Mouse (Mus musculus): ENCODE measurements around the gene Grin2d. TPM values are rescaled to one million over a fixed set of nuclear protein-coding genes. Genes with fewer than 3 reads are reported as not detected.
"Not testable (repeated sequence)": the region's sequence is repeated elsewhere in the genome, so short reads cannot be mapped to it uniquely, and the experiment has no call there.

Gene Grin2d
- polyA plus RNA-seq (2021), result 1.9 TPM

DNA sequence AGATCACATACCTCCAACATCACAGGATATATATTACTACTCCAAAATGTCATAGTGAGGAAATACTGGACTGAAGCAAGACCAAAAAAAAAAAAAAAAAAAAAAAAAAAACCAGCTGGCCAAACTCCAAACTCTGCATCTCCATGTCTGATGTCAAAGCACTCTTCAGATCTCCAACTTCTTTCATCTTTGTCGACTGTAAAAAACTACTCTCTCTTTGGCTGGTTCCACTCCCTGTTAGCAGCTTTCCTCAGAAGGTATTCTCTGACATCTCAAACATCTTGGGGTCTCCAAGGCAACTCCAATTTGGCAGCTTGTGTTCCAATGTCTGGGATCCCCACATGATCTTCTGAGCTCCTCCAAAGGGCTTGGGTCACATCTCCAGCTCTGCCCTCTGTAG lies at the start of gene Grin2d:
TSS of gene Grin2d (minus strand) at position 101 of the 400 bp plus-strand sequence.
- H3K27me3 ChIP-seq; DNase-seq (ENCODE audit: low read depth, low spot score); in situ Hi-C loops (cut with MboI; ENCODE audit: low pct_unique_long_range_greater_than_20kb); POLR2A ChIA-PET; ATAC-seq: not testable (repeated sequence)
- CTCF ChIA-PET, result interaction anchor here (1.3 kb wide), 1 partner anchor 51 kb away, joined by 7 read pairs; no protein-coding TSS in a partner anchor

DNA sequence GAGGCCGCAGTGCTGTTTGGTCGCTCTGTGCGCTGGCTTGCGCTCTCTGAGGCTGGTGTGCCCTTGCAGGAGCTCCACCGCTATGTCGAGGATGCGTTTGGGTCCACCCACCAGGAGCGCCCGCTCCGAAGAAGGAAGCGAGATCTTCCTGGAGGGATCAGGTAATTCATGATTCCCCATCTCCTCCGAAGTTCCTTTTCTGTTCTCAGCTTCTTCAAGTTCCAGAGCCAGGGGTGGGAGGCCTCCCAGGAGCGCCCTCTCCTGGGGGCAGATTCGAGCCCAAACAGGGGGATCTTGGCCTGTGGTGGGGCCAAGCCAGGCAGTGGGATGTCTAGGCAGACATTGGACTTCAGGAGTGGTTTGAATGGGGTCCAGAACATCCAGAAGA lies 46.2 kb upstream of the Grin2d start:
- ChIA-PET CTCF (interaction anchor here (1.2 kb wide), 1 partner anchor 11 kb away, joined by 3 read pairs; no protein-coding TSS in a partner anchor), POLR2A (no interaction called here)
- in situ Hi-C loops (cut with MboI; ENCODE audit: low pct_unique_long_range_greater_than_20kb), result no loop called here
- H3K27me3 ChIP-seq, result no peaks in the 10 kb centered on the region
- no peak for ATAC-seq
- TF ChIP-seq CTCF (IDR thresholded peaks at IDR 0.05), result no peak
- DNase-seq (ENCODE audit: low read depth, low spot score), result no peak

GRCm38 (mm10) chr7:45923762-45924428 lies 45.7 kb upstream of the Grin2d start, which contains the start of gene Ccdc114:
Gene Ccdc114, plus strand, starts transcription at chr7:45924072.
- ChIA-PET CTCF (no interaction called here), POLR2A (no interaction called here)
- no peak for ATAC-seq

DNA sequence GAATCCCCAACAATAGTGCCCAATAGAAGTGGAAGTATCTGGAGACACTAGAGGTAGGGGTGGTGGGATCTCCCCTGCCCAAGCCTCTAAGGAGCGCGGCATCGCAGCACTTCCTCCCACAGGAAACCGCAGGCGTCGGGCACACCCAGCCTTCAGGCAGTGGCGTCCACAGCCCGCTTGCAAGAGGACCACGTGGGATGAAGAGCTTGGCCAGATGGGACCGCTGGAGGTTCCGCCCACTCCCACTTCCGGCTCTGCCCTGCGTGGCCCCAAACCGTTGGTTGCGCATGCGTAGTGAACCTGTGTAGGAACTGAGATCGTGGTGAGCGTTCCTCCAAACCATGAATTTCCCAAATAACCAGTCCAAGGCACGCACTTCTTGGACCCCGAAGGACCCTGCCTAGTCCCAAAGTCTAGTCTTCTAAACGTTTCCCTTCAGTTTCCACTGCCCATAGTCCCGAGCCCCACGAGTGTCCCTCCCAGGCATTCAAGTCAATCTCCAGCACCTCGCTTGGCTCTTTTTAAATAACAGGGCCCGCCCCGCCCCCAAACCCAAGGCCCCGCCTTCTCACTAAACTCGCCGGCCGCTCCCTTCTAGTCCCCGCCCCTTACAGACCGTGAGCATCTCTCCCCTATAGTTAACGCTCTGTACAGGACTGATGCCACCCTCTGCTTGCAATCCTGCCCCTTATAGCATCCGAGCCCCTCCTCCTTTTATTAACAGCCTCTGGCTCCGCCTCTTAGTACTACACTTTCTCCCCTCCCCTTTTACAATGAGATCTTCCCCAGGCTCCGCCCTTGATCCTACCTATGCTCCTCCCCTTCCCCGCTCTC lies 45.0 kb upstream of the Grin2d start:
- ATAC-seq (peak; percentile 32), DNase-seq (ENCODE audit: low read depth, low spot score) (no peak)
- ChIA-PET CTCF (interaction anchor here (1.5 kb wide), 1 partner anchor 10 kb away, joined by 5 read pairs; no protein-coding TSS in a partner anchor), POLR2A (no interaction called here)
- in situ Hi-C loops (cut with MboI; ENCODE audit: low pct_unique_long_range_greater_than_20kb), result no loop called here
- H3K27me3 ChIP-seq, result no peaks in the 10 kb centered on the region
- no peak for TF ChIP-seq CTCF (IDR thresholded peaks at IDR 0.05)

More at GRCm38 (mm10) chr7:45923762-45924428, 45.7 kb upstream of the Grin2d start, which contains the start of gene Ccdc114:
- no peak for DNase-seq (ENCODE audit: low read depth, low spot score)
- TF ChIP-seq CTCF (IDR thresholded peaks at IDR 0.05), result no peak
- H3K27me3 ChIP-seq, result no peaks in the 10 kb centered on the region
- in situ Hi-C loops (cut with MboI; ENCODE audit: low pct_unique_long_range_greater_than_20kb), result no loop called here

GRCm38 (mm10) chr7:45921950-45922600 lies 43.9 kb upstream of the Grin2d start:
- ChIA-PET POLR2A (no interaction called here), CTCF (interaction anchor here (1.5 kb wide), 1 partner anchor 11 kb away, joined by 5 read pairs; no protein-coding TSS in a partner anchor)
- no peaks in the 10 kb centered on the region for H3K27me3 ChIP-seq
- DNase-seq (ENCODE audit: low read depth, low spot score) (no peak), ATAC-seq (no peak)
- in situ Hi-C loops (cut with MboI; ENCODE audit: low pct_unique_long_range_greater_than_20kb), result no loop called here
- TF ChIP-seq CTCF (IDR thresholded peaks at IDR 0.05), result no peak

DNA sequence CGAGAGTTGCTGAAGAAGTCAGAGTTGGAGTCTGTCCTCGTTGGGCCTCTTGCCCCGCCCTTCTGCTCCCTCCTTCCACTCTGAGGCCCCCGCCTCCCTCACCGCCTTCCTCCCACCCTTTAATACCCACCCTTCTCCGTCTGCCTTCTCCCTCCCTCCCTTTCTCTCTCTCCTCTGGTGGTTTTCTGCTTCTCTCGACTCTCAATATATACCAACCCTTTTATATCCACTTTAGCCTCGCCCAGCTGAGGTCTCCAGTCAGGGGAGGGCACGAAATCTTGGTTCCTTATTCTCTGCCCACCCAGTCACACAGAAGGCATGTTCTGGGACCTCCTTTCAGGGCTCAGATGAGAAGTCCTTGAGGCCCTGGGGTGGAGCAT lies 43.1 kb upstream of the Grin2d start, which contains the start of gene Emp3:
TSS of gene Emp3 (minus strand) at position 163 of the 380 bp plus-strand sequence.
- TF ChIP-seq CTCF (IDR thresholded peaks at IDR 0.05), result no peak
- DNase-seq (ENCODE audit: low read depth, low spot score), result no peak
- in situ Hi-C loops (cut with MboI; ENCODE audit: low pct_unique_long_range_greater_than_20kb), result no loop called here

GRCm38 (mm10) chr7:45920583-45921241 lies 42.5 kb upstream of the Grin2d start:
- H3K27me3 ChIP-seq, result no peaks in the 10 kb centered on the region
- DNase-seq (ENCODE audit: low read depth, low spot score) (peak; percentile 56), ATAC-seq (peak; percentile 60)
- TF ChIP-seq CTCF (IDR thresholded peaks at IDR 0.05), result no peak
- ChIA-PET CTCF (no interaction called here), POLR2A (interaction anchor here (1.8 kb wide), 1 partner anchor 47 kb away, joined by 5 read pairs; no protein-coding TSS in a partner anchor)
- in situ Hi-C loops (cut with MboI; ENCODE audit: low pct_unique_long_range_greater_than_20kb), result no loop called here

More for the DNA sequence above, 43.1 kb upstream of the Grin2d start, which contains the start of gene Emp3:
- no peak for ATAC-seq
- H3K27me3 ChIP-seq, result no peaks in the 10 kb centered on the region
- ChIA-PET POLR2A (no interaction called here), CTCF (no interaction called here)

DNA sequence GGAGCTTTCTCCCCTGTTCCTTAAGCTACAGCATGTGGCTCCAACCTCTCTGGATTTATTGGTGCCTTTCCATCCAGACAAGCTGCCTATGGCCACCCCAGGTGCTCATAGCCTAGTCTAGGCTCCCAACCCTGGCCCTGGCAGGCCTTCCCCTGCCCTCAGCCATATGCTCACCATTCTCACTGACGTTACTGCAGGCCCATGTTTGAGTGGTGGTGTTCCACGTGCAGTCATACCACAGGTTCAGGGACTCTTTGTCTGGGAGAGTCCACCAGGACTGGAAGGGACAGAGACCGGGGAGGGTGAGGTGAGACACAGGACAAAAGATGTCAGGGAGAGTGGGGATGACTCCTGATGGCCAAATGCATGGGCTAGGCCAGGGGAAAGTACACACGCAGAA lies 41.6 kb upstream of the Grin2d start:
- ATAC-seq, result no peak
- ChIA-PET POLR2A (interaction anchor here (0.9 to 1.8 kb wide), 3 partner anchors 22 to 46 kb away, joined by 3 to 5 read pairs (median 3); no protein-coding TSS in a partner anchor), CTCF (interaction anchor here (1.3 to 1.4 kb wide), 2 partner anchors 9 to 47 kb away, joined by 3 to 5 read pairs; partner anchors contain the start of gene Kdelr1)
- TF ChIP-seq CTCF (IDR thresholded peaks at IDR 0.05), result no peak
- H3K27me3 ChIP-seq, result no peaks in the 10 kb centered on the region
- in situ Hi-C loops (cut with MboI; ENCODE audit: low pct_unique_long_range_greater_than_20kb), result no loop called here
- DNase-seq (ENCODE audit: low read depth, low spot score), result no peak

DNA sequence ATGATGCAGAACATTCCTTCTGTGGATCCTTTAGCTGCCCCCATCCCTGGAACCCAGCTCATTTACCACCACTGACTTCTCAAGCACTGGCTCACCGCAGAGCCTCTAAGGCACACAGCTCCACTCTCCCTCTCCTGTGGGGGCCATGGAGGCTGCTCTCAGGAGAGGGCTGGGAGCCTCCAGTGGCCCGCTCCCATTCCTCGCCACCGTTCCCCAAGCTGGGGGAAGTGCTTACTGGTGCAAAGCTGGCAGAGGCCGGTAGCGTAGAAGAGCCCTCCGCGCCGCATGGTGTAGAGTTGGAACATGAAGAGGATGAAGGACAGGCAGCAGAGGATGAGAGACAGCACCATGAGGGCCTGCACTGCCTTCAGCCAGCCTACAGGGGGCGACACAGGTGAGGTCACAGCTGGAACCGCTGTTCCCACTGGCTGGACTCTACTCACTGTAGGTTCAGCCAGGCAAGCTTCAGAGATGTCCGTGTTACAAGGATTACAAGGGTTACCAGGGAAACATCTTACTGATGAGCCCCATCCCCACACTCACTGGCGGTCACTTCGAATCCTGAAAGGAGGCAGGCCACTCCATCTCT lies 41.0 kb upstream of the Grin2d start:
- no peak for ATAC-seq
- no peaks in the 10 kb centered on the region for H3K27me3 ChIP-seq
- no peak for TF ChIP-seq CTCF (IDR thresholded peaks at IDR 0.05)
- no peak for DNase-seq (ENCODE audit: low read depth, low spot score)
- in situ Hi-C loops (cut with MboI; ENCODE audit: low pct_unique_long_range_greater_than_20kb), result no loop called here
- ChIA-PET CTCF (interaction anchor here (1.3 to 1.4 kb wide), 2 partner anchors 9 to 46 kb away, joined by 3 to 5 read pairs; partner anchors contain the start of gene Kdelr1), POLR2A (interaction anchor here (0.9 to 1.8 kb wide), 3 partner anchors 22 to 46 kb away, joined by 3 to 5 read pairs (median 3); no protein-coding TSS in a partner anchor)

Data from Patski (cell line).